ENCODE assay signal across 8 mouse cellular contexts in the genomic region with DNA sequence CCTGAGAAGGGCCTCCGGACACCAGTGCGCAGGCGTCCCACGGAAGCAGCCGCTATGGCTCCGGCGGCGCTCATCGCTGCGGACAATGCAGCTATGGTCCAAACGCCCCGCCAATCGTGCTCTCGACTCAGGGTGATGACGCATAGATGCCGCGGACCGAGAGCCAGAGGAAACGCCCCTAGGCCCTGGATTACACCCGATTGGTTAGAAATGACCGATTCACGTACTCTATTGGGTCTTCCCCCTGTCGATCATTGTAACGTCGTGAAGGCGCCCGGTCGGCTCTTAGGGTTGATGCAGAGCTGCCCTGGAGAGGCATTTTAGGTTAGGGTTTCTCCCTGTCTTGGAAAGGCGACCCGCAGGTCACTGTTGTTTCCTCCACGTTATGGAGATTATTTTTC. TPM values are rescaled to one million over a fixed set of nuclear protein-coding genes. Genes with fewer than 3 reads are reported as not detected.
DNase-seq lines count a peak whose midpoint lies in the region; ATAC-seq lines count a peak whose summit lies in the region.

A gene (minus strand): TSS at position 179 of the 401 bp plus-strand sequence.

- peak within 1 kb of the TSS; percentile 68 for H3K4me2 ChIP-seq in hindbrain, embryonic 13.5 days

- peak within 1 kb of the TSS; percentile 79 for H3K9ac ChIP-seq in hindbrain, embryonic 13.5 days

- peak; percentile 100 for ATAC-seq in hindbrain, embryonic 13.5 days (ENCODE audit: low FRiP score)

- H3K36me3 ChIP-seq in hindbrain, embryonic 13.5 days, result peaks cover 18% of the 10 kb centered on the region

- no peaks in the 10 kb centered on the region for H3K9me3 ChIP-seq in hindbrain, embryonic 13.5 days

- peak within 1 kb of the TSS; percentile 98 for H3K27ac ChIP-seq in hindbrain, embryonic 13.5 days

- peak within 1 kb of the TSS; percentile 61 for H3K4me3 ChIP-seq in hindbrain, embryonic 13.5 days

- H3K27me3 ChIP-seq in hindbrain, embryonic 13.5 days, result no peaks in the 10 kb centered on the region

- peak; percentile 97 for DNase-seq in adipocyte (ENCODE audit: low spot score)
- DNase-seq in cerebellum, postnatal 36 days, result peak; percentile 91 to 97
- DNase-seq in frontal cortex, postnatal 25 days (ENCODE audit: low spot score in 2 of 2), result peak; percentile 91 to 95
- DNase-seq in layer of hippocampus, postnatal 14 days (ENCODE audit: low spot score in 2 of 2), result peak; percentile 97 to 98
- peak; percentile 97 for DNase-seq in lung, postnatal 10 days
- DNase-seq in ovary, postnatal 14 days (ENCODE audit: low spot score), result peak; percentile 91
- DNase-seq in urinary bladder, postnatal 14 days (ENCODE audit: low spot score), result peak; percentile 94

- peaks cover 4% of the 10 kb centered on the region for H3K4me1 ChIP-seq in hindbrain, embryonic 13.5 days (replicated peaks)

- 0% methylated on average over 31 of the region's 31 CpGs for WGBS in hindbrain, embryonic 13.5 days

RNA-seq across cellular contexts. Expression of the gene that starts here (rescaled TPM):
- polyA plus RNA-seq in hindbrain, embryonic 13.5 days (2015; fragmentation: Nextera tagmentation; extraction: Ambion mirVana), result 105 and 106 TPM in 2 replicates
- 10 to 100 TPM; 35.2 to 37.0 TPM for total RNA-seq in layer of hippocampus, postnatal 14 days (2021)

Comparison
In these comparisons a context has a peak if more than half of its experiments do, and no peak if none do; other contexts are left out.
1. Peak in every context shown above with its lines: DNase-seq, ATAC-seq, H3K4me3 ChIP-seq and H3K27ac ChIP-seq.